Mouse (Mus musculus): Measurements from ENCODE around the gene Gpalpp1.

Gene Gpalpp1

DNA sequence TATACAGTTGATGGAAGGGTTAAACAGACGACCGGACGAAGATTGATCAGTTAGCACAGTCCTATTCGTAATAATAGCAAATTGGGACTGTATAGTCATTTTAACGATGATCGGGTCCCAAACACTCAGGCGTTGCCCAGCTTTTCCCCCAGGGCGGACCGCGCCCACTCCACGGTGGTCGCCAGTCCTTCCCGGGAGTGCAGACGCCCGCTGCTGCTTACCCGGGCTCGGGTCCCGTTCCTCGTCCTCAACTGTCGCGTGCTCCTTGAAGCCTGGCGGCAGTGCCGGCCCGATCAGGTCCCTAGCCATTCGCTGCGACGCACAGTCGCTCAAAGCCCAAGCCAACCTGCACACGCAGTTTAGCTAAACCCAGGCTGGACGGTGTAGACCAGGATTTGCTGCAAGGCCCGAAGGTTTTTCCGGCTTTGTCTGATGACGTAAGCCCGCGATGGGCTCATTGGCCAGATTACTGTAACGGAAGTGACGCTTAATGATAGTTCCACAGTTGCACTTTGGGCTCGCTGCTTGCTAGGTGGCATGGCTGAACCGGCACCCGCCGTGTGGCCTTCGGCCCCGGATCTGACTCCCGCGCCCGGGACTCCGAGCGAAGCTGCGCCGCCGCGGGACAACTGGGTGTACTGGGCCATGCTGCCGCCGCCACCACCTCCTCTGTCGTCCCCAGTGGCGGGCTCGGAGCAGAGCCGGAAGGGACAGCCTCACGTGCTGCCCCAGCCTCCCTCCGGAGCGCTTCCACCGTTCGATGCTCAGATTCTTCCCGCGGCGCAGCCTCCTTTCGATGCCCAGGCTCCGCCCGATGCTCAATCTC, at the start of gene Gpalpp1, which contains the start of gene Nufip1:
Gpalpp1 (minus strand) TSS at position 365 of the 826 bp plus-strand sequence.
Nufip1 (plus strand) TSS at position 496 of the 826 bp plus-strand sequence.
- peak; percentile 89 for DNase-seq (ENCODE audit: low spot score)

DNA sequence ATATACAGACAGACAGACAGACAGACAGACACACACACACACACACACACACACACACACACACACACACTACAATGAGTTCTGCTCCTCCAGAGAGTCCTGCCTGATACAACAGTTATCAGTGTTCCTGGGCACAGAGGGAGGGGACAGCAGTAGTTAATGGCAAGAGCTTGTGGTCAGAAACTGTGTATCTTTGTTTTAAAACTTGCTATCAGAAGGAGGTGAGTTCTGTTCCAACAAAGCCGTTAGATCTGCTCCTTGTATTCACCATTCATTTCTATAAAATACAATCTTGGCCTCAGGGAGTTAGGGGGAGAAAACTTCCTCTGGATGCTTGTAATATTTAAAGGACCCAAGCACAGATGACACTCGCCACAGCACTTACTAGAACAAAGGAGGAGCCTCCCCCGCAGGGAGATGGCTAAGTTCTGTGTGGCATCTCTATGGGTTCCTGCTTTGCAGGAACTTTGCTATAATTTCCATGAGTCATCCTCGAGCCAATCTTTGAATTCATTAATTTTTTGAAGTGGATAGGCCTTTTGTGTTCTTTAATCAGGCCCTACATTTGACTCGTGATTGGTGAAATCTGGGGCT, 47.7 kb upstream of the Gpalpp1 start:
- no peak for DNase-seq (ENCODE audit: low spot score)

DNA sequence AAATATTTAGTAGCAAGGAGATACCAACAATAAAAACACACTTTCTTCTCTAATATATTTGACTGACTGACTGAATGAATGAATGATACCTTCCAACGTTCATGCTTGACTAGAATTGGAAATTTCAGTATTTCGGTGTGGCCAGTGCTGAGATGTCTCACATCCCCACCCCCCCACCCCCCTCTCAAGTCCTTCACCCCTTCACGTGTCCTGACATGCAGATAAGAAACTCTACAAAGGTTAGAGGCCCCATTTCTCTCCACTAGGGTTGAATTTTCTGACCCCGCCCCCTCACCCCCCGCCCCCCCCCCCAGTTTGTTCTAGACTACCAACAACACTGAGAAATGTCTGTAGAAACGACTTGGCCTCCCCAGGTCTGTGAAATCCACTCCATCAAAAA, 43.3 kb upstream of the Gpalpp1 start:
- no peak for DNase-seq (ENCODE audit: low spot score)

DNA sequence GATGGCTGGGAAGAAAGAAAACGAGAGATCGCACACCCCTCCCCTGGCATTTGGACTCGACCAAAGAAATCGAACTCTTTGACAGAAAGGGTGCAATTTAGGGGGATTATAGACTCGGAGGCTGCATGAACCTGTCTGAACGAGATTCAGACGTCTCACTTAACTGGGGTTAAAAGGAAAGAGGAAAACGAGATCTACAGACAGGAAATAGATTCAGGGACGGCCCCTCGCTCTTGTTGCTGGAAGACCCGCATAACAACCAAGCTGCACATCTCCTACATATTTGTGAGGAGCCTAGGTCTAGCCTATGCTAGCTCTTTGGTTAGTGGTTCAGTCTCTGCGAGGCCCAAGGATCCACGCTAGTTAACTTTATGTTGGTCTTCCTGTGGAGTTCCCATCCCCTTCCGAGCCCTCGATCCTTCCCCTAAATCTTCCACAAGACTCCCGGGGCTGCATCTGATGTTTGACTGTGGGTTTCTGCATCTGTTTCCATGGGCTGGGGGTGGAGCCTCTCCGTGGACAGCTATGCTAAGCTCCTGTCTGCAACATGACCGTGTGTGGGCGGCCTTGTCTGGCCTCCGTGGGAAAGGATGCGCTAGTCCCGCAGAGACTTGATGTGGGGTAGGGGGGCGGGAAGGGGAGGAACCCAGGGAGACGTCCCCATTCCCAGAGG, 42.6 kb upstream of the Gpalpp1 start:
- no peak for DNase-seq (ENCODE audit: low spot score)

DNA sequence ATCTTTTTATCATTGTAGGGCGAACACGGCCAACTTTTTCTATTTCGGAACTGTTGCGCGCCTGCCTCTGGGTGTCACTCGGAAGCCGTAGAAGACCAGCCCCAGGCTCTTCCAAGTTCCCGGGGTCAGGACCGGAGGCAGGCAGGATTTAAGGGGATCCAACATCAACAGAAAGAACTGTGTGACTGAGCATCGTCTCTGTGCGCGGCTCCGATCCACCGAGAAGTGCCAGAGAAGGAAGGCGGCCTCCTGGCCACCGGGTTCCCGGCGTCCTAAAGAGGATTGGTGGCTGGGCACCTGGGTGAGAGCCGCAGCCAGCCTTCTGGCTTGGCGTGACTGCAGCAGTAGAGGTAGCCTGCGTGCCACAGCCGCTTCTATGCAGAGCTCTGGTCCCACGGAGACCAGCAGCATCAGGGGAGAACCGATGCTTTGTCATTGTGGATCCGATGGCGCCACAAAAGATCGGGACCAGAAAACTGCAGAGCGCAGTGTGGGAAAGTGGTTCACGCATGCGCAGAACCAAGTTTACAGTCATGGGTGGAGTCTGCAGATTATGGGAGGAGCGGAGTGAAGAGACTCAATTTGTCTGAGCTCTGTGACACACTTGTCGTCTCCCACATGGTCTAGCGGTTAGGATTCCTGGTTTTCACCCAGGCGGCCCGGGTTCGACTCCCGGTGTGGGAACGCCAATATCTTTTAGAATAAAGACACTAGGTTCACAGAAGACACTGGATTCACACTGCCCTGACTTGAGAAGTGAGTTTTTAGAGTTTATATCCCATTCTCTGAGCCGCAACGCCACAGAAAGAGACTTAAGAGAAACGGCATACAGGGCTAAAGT, 41.8 kb upstream of the Gpalpp1 start:
- peak; percentile 94 for DNase-seq (ENCODE audit: low spot score)

DNA sequence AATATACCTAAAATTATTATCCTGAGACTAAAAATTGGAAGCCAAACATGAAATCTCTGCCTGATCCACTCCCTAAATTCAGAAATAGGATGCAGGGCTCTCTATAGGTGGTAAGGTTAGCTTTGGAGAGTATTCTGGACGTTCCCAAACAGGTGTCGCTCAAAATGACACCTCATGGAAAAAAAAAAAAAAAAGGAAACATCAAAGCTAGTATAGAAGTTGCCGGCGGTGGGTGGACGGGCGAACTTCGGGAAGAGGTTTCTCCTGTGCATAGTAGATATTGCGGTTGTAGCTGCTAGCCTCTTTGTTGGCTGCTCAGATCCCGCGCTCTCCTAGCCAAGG, 41.2 kb upstream of the Gpalpp1 start:
- DNase-seq (ENCODE audit: low spot score), result no peak

DNA sequence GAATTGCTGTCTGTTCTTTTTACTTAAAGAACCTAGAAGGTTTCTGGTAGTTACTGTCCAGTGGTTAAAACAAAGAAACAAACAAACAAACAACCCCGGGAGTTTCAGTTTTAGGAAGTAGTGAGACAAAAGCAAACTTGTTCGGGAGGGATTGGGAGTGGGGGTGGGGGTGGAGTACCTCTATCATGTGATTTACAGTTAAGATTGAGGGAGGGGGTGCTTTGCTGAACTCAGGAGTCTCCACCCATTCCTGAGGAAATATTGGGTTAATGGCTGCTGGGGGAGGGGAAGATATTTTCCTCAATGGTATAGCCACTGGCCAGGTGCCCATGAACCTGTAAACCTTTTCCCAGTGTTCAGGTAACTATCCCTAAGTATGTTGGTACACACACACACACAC, 40.5 kb upstream of the Gpalpp1 start:
- DNase-seq (ENCODE audit: low spot score), result no peak

DNA sequence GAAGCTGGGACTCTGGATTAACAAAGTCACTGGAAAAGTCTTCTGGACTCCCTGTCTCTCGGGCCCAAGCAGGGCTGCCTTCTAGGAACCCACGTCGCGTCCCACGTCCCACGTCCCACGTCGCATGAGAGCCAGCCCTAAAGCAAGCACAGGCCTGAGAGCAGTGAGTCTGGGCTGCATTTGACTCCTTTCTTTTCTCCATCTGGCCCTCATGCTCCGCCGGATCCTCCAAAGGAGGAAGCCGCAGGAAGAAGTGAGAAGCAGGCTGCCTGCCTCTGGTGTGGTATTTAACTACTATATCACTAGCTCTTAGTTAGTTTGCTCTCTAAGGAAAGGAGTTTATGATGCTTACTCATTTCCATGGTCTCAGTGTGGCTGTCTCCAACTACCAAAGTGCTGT, 39.9 kb upstream of the Gpalpp1 start:
- no peak for DNase-seq (ENCODE audit: low spot score)

DNA sequence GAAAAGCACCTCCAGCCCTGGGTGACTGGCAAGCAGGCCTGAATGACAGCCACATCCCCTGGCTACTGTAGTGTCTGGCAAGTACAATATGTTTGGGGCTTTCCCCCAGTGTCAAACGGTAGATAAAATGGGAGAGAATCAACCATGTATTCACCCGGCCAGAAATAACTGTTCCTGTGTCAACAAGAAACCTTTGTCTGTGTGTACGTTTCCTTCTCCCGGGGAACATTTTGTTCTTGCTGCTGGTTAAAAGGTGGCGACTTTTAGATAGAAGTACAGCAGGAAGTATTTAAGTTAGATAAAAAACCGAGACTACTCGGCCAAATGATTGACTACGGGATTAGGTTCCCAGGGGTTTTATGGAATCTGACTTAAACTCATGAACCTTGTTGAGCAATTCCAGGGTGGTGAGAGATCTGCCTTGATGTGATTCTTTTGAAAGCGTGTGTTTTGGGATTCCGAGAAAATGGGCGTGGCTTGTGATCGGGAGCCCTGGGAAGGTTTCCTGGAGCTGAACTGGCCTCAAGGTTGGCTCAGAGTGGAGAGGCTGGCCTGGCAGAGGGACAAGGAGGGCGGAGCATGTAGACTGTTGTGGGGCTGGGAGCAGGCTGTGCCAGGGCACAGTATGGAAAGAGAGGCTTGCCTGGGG, 39.1 kb upstream of the Gpalpp1 start:
- no peak for DNase-seq (ENCODE audit: low spot score)

DNA sequence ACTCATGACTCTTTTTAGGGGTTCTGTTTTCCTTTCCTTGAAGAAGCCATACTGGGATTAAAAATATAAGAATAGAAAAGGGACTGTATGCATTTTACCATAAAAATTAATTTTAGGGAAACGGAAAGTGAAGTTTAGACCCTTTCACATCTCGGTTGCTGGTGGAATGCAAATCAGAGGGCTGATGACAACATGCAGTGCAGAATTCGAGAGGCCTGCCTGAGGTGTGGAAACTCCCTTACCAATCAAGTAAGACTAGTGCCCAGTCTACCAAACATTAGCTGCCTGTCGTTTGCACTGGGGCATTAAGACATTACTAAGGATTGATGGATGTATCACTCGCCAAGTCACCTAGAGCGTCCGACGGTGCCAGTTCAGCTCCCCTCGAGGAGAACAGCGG, 37.7 kb upstream of the Gpalpp1 start:
- no peak for DNase-seq (ENCODE audit: low spot score)

DNA sequence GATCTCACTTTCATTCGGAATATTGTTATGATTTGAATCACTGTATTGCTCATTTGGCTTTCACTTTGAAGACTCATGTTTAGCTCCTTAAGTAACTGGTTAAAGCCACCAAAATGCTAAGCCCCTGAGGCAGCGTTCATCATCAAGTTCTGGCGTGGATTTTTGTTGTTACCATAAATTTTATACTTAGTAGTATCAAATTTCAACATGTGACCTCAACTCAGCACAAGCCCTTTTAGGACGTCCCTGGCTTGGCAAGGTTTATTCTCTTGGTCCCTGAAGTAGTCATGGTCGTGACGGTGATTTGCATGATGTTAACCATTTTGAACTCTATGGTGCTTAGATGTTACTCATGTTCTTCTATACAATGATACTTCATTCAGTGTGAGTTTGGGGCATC, 36.5 kb upstream of the Gpalpp1 start:
- DNase-seq (ENCODE audit: low spot score), result no peak

DNA sequence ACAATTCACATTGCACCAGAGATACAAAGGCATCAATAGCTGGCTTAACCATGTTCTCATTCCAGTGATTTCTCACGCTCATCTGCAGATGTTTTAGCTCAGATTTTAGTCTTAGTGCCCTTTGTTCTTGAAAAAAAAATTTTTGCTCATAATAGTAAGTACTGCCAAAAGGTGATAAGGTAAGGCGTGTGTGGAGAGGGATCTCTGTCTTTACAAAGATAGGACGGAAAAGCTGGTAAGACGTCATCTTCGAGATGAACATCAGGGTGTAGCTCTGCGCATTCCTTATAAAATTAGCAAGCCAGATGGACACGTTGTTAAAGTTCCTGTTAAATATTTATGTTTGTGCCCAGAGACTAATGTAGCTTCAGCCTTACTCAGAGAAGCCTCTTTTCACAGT, 35.3 kb upstream of the Gpalpp1 start:
- DNase-seq (ENCODE audit: low spot score), result no peak

DNA sequence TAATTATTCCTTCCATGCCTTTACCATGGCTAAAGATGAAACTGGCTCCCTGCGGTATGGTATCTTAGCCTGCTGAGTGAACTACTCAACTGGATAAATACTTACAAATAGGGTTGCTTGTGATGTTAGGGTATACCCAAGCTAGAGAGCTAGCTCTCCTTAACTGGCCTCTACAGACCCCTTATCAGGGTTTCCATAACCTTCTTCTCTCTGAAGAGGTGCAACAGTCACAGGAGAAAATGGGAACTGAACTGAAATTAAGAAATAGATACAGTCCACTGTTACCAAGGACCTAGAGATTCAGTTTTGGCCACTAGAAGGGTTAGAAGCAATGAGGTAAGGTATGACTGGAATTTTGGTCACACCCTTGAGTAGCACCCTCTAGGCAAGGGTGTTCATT, 34.7 kb upstream of the Gpalpp1 start:
- no peak for DNase-seq (ENCODE audit: low spot score)

DNA sequence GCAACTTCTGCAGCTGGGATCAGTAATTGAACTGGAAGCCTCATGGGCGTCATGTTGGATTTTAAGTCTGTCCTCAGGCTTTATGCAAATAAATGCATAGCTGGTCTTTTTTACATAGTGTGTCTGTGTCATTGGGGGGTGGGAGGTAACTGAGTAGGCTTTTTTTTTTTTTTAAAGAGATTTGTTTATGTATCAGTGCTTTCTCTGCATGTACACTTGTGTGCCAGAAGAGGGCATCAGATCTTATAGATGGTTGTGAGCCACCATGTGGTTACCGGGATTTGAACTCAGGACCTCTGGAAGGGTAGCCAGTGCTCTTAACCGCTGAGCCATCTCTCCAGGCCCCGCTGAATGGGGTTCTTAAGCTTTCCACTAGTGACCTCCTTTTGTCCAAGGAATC, 24.4 kb upstream of the Gpalpp1 start:
- DNase-seq (ENCODE audit: low spot score), result no peak

DNA sequence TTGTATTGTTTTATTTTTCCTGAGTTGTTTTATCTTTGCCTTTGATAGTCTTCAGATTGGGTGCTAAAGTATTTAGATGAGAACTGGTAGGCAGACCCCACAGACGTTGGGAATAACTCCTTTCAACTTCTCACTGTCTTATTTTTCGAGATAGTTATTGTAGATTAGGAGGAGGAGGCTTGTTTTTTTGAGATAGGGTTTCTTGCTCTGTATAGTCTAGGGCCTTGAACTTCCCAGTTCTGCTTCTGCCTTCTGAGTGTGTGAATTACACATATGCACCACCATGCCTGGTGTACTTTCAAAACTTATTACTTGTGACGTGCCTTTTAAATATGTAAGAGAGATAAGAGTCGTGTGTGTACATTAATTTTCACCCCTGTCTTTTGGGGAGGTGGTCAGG, 17.6 kb upstream of the Gpalpp1 start:
- no peak for DNase-seq (ENCODE audit: low spot score)

DNA sequence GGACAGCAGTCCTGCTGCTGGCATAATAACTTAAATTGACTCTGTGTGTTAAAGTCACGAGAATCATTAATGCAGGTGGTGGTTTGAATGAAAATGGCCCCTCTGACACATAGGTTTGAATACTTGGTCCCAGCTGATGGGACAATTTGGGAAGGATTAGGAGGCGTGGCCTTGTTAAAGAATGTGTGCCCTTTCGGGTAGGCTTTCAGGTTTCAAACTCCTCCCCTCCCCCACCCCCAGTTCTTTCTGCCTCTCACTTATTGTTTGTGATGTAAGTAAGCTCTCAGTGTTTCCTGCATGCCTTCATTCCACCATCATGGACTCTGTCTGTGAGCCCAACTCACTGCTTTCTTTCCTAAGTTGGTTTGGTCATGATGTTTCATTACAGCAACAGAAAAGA, 16.8 kb upstream of the Gpalpp1 start:
- no peak for DNase-seq (ENCODE audit: low spot score)

DNA sequence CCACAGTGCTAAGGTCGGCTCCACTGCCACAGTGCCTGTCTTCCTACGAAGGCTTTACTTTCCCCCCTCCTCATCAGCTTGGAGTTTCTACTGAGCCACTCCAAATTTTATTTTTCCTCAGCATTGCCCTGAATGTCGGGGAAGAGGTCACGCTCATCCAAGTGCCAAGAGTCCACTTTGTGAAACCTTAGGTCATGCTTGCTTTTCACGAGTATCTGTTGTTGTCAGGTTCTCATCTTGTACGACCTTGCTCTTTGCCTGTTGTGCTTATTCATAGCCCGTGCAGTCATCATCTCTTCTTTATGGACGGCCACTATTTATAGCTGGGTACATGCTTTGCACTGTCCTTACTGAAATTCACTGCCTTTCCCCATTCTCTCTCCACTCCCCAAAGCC, 12.1 kb upstream of the Gpalpp1 start:
- DNase-seq (ENCODE audit: low spot score), result no peak

DNA sequence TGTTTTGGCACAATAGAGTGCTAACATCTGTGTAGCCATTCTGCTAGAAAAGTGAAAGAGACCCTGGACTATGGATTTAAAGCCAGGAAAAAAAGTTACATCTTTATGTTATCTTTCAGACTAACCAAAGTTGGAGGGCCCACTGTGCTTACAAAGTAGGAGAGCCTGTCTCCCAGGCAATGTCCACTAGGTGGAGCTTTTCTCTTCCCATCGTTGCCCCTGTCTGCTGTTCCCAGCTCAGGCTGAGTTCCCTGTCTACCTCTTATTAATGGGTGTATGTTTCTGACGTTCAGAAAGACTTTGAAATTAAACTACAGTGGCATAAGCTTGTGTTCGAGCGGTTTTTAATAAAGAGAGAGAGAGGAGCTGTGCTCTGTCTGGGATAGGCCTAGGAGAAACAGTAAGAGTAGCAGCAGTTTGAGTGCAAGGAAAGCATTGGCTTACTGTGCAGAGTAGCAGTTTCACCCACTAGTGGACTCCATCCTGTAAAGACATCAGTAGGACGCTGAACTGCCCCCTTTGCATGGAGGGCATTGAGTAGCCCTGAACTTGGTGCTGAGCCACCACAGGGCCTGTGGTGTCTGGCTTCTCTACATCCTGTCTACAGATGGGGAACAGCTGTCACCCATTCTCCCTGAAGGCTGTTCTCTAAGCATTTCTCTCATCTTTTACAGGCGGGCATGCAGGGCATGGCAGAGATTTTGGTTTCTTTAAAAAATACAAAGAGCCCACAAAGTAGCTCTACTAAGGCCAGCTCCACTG, 11.5 kb upstream of the Gpalpp1 start:
- DNase-seq (ENCODE audit: low spot score), result peak; percentile 33

DNA sequence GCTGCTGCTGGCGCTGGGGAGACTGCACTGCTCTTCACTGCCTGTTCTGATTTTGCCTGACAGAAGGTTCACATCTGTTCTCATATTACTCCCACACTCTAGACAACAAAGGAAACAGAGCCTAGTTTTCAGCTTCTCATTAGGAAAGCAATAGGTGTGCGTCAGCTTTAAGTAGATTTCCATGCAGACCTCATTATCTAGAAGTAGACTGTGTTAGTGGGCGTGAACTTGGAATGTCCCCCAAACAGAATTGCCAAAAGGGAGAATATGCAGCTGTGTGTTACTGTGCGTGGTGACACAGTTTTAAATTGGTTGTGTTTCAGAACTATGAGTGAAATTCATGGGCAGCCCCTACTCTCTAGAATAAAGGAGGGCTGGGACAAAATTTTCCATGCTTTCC, 9.9 kb upstream of the Gpalpp1 start:
- DNase-seq (ENCODE audit: low spot score), result peak; percentile 34

DNA sequence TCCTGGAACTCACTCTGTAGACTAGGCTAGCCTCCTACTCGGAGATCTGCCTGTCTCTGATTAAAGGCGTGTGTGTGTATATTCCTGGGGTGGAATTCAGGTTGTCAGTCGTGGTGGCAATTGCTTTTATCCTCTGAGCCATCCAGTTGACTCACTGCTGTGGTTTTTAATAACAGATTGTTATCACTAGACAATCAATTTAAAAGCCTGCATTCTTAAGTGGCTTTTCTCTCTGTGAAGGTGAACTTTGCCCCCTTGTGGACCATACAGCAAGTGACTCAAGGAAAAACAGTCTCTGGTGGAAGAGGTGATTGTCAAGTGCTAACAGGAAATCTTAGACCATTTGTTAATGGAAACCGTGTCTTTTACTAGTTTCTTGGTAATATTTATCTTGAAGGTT, 8.4 kb upstream of the Gpalpp1 start:
- DNase-seq (ENCODE audit: low spot score), result no peak

DNA sequence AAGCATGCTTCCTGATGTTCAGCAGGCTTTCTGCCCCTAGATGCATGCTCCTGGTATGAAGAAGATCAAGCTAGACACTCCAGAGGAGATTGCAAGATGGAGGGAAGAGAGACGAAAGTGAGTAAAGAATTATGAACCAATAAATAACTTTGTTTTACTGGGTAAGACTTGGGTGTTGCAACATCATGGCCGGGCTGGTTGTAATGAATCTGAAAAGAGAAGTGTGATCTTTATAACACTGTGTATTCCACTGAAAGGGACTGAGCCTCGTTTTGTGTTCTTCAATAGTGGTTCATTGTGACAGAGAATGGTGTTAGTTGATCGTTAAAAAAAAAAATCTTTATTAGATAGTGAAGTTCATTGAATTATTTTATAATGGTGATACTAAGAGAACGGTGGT, 5.2 kb upstream of the Gpalpp1 start:
- no peak for DNase-seq (ENCODE audit: low spot score)
